Mouse (Mus musculus): ENCODE measurements around the gene Ndufs8. TPM values are rescaled to one million over a fixed set of nuclear protein-coding genes. Genes with fewer than 3 reads are reported as not detected.

Gene Ndufs8
- polyA plus RNA-seq, 1 experiment = 58.3 TPM

DNA sequence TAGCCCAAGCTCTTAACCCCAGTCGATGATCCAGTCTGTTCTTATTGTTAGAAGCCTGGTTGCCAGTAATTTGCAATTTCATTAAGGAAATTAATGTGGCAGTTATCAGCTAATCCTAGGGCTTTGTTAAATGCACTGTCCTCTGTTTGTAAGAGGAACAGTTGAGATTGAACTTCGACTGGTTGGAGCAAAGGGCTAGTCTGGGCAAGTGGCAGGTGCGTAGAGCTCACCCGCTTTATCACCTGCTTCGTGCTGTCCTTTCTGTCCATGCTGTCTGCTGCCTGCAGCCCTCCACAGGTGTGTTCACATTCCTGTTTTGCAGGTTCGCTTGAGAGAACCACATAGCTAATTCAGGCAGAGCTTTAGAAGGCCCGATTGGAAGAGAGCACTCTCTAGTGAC lies 37.5 kb downstream of the Ndufs8 start:
- TF ChIP-seq POLR2A (IDR thresholded peaks at IDR 0.05; ENCODE audit: borderline replicate concordance, control insufficient read depth, low read depth, low read length) (no peak), CTCF (IDR thresholded peaks at IDR 0.05; ENCODE audit: control insufficient read depth, insufficient read depth, low read length) (no peak)
- no peak overlapping the region for H3K4me3 ChIP-seq (replicated peaks; ENCODE audit: control insufficient read depth, low read depth, low read length)
- H3K27ac ChIP-seq (ENCODE audit: control insufficient read depth, insufficient read depth, low read depth, low read length, poor library complexity) = no peak overlapping the region
- WGBS = 83% methylated on average over 7 of the region's 7 CpGs
- no peaks in the 10 kb centered on the region; the same call in 1 of the 2 replicates for H3K4me1 ChIP-seq (ENCODE audit: control insufficient read depth, insufficient read depth, low read length)

GRCm38 (mm10) chr19:3872373-3872772 lies 40.2 kb downstream of the Ndufs8 start:
- Histone ChIP-seq H3K4me3 (replicated peaks; ENCODE audit: control insufficient read depth, low read depth, low read length) (no peak overlapping the region), H3K27ac (ENCODE audit: control insufficient read depth, insufficient read depth, low read depth, low read length, poor library complexity) (no peak overlapping the region), H3K4me1 (ENCODE audit: control insufficient read depth, insufficient read depth, low read length) (no peaks in the 10 kb centered on the region; the same call in 1 of the 2 replicates)
- TF ChIP-seq POLR2A (IDR thresholded peaks at IDR 0.05; ENCODE audit: borderline replicate concordance, control insufficient read depth, low read depth, low read length) (no peak), CTCF (IDR thresholded peaks at IDR 0.05; ENCODE audit: control insufficient read depth, insufficient read depth, low read length) (no peak)
- WGBS = 78% methylated on average over 4 of the region's 4 CpGs

- no peaks in the 10 kb centered on the region; the same call in 1 of the 2 replicates for H3K4me1 ChIP-seq (ENCODE audit: control insufficient read depth, insufficient read depth, low read length)
- TF ChIP-seq POLR2A (IDR thresholded peaks at IDR 0.05; ENCODE audit: borderline replicate concordance, control insufficient read depth, low read depth, low read length) (no peak), CTCF (IDR thresholded peaks at IDR 0.05; ENCODE audit: control insufficient read depth, insufficient read depth, low read length) (no peak)
- no peak overlapping the region for H3K27ac ChIP-seq (ENCODE audit: control insufficient read depth, insufficient read depth, low read depth, low read length, poor library complexity)
- no peak overlapping the region for H3K4me3 ChIP-seq (replicated peaks; ENCODE audit: control insufficient read depth, low read depth, low read length)
Measured at GRCm38 (mm10) chr19:3871468-3871867, 41.1 kb downstream of the Ndufs8 start.

DNA sequence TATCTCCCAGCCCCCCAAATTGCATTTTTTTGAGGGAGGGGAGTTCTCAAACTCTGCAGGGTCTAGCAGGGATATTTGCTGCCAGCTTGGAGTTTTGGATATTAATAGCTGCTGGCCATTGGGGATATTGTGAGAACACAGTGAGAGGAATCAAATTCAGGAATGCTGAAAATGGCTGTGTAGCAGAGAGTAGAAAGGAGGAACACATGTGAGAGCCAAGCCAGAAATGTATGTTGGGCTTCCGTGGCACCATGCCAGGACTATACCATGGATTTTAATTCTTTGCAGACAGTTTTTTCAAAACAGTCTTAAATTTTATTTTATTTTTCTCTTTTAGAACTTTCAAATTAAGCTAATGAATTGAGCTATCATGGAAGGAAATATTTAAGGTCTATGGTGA lies 44.3 kb downstream of the Ndufs8 start:
- TF ChIP-seq CTCF (IDR thresholded peaks at IDR 0.05; ENCODE audit: control insufficient read depth, insufficient read depth, low read length) (no peak), POLR2A (IDR thresholded peaks at IDR 0.05; ENCODE audit: borderline replicate concordance, control insufficient read depth, low read depth, low read length) (no peak)
- Histone ChIP-seq H3K4me3 (replicated peaks; ENCODE audit: control insufficient read depth, low read depth, low read length) (no peak overlapping the region), H3K27ac (ENCODE audit: control insufficient read depth, insufficient read depth, low read depth, low read length, poor library complexity) (no peak overlapping the region), H3K4me1 (ENCODE audit: control insufficient read depth, insufficient read depth, low read length) (no peaks in the 10 kb centered on the region; the same call in 1 of the 2 replicates)
- 86% methylated on average over 1 of the region's 1 CpGs for WGBS

DNA sequence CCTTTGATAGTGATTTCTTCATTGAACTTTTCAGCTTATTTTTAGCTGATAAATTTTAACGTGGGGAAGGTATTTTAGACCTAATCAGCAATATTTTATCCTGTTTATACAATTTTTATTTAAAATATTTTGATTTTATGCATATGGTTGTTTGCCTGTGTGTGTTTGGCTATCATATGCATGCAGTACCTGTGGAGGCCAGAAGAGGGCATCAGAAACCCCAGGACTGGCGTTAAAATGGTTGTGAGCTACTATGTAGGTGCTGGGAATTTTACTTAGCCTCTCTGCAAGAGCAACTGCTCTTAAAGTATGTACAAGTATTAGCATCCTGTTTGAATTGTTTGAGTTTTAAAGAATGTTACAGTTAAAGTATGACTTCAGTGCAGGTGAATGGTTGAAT lies 47.6 kb downstream of the Ndufs8 start:
- Histone ChIP-seq H3K4me3 (replicated peaks; ENCODE audit: control insufficient read depth, low read depth, low read length) (no peak overlapping the region), H3K4me1 (ENCODE audit: control insufficient read depth, insufficient read depth, low read length) (no peaks in the 10 kb centered on the region; the same call in 1 of the 2 replicates), H3K27ac (ENCODE audit: control insufficient read depth, insufficient read depth, low read depth, low read length, poor library complexity) (no peak overlapping the region)
- TF ChIP-seq POLR2A (IDR thresholded peaks at IDR 0.05; ENCODE audit: borderline replicate concordance, control insufficient read depth, low read depth, low read length) (no peak), CTCF (IDR thresholded peaks at IDR 0.05; ENCODE audit: control insufficient read depth, insufficient read depth, low read length) (no peak)
- 76% methylated on average over 2 of the region's 2 CpGs for WGBS

- TF ChIP-seq POLR2A (IDR thresholded peaks at IDR 0.05; ENCODE audit: borderline replicate concordance, control insufficient read depth, low read depth, low read length) (no peak), CTCF (IDR thresholded peaks at IDR 0.05; ENCODE audit: control insufficient read depth, insufficient read depth, low read length) (no peak)
- Histone ChIP-seq H3K27ac (ENCODE audit: control insufficient read depth, insufficient read depth, low read depth, low read length, poor library complexity) (no peak overlapping the region), H3K4me3 (replicated peaks; ENCODE audit: control insufficient read depth, low read depth, low read length) (no peak overlapping the region), H3K4me1 (ENCODE audit: control insufficient read depth, insufficient read depth, low read length) (no peaks in the 10 kb centered on the region)
- WGBS = 74% methylated on average over 2 of the region's 2 CpGs
Measured at GRCm38 (mm10) chr19:3862713-3863112, 49.9 kb downstream of the Ndufs8 start.

Other genes starting within 250 kb of the Ndufs8 start
- gene Lrp5, start 226.2 kb downstream of the Ndufs8 start, polyA plus RNA-seq (2011; ENCODE audit: insufficient read depth, insufficient read length, low replicate concordance, missing spikeins) = 4.5 and 5.8 TPM in 2 replicates
- 1.8 and 6.0 TPM in 2 replicates for gene 1810055G02Rik, start 204.5 kb downstream of the Ndufs8 start, polyA plus RNA-seq (2011; ENCODE audit: insufficient read depth, insufficient read length, low replicate concordance, missing spikeins)
- gene Kmt5b, start 145.4 kb downstream of the Ndufs8 start, polyA plus RNA-seq (2011; ENCODE audit: insufficient read depth, insufficient read length, low replicate concordance, missing spikeins) = 24.3 and 43.2 TPM in 2 replicates
- gene Chka, start 61.0 kb downstream of the Ndufs8 start, polyA plus RNA-seq (2011; ENCODE audit: insufficient read depth, insufficient read length, low replicate concordance, missing spikeins) = 9.2 and 17.3 TPM in 2 replicates
- 116 and 292 TPM in 2 replicates for gene Tcirg1, start 5.6 kb downstream of the Ndufs8 start, polyA plus RNA-seq (2011; ENCODE audit: insufficient read depth, insufficient read length, low replicate concordance, missing spikeins)
- gene Aldh3b1, start 17.0 kb upstream of the Ndufs8 start, polyA plus RNA-seq (2011; ENCODE audit: insufficient read depth, insufficient read length, low replicate concordance, missing spikeins) = 12.7 and 47.1 TPM in 2 replicates
- 80.1 and 177 TPM in 2 replicates for gene Unc93b1, start 22.4 kb upstream of the Ndufs8 start, polyA plus RNA-seq (2011; ENCODE audit: insufficient read depth, insufficient read length, low replicate concordance, missing spikeins)
- gene Aldh3b3, start 45.9 kb upstream of the Ndufs8 start, polyA plus RNA-seq (2011; ENCODE audit: insufficient read depth, insufficient read length, low replicate concordance, missing spikeins) = 1.6 and 4.4 TPM in 2 replicates
- gene Aldh3b2, start 59.6 kb upstream of the Ndufs8 start, polyA plus RNA-seq (2011; ENCODE audit: insufficient read depth, insufficient read length, low replicate concordance, missing spikeins) = 2.4 and 4.2 TPM in 2 replicates
- gene Acy3, start 73.8 kb upstream of the Ndufs8 start, polyA plus RNA-seq (2011; ENCODE audit: insufficient read depth, insufficient read length, low replicate concordance, missing spikeins) = 5.1 and 10.7 TPM in 2 replicates
- gene Tbx10, start 80.0 kb upstream of the Ndufs8 start, polyA plus RNA-seq (2011; ENCODE audit: insufficient read depth, insufficient read length, low replicate concordance, missing spikeins) = not detected in 2 replicates
- gene Nudt8, start 87.8 kb upstream of the Ndufs8 start, polyA plus RNA-seq (2011; ENCODE audit: insufficient read depth, insufficient read length, low replicate concordance, missing spikeins) = 9.7 and 18.1 TPM in 2 replicates
- gene Gm49405, start 87.9 kb upstream of the Ndufs8 start, polyA plus RNA-seq (2011; ENCODE audit: insufficient read depth, insufficient read length, low replicate concordance, missing spikeins) = 1.7 and 2.0 TPM in 2 replicates
- 5.2 and 7.8 TPM in 2 replicates for gene Doc2g, start 90.5 kb upstream of the Ndufs8 start, polyA plus RNA-seq (2011; ENCODE audit: insufficient read depth, insufficient read length, low replicate concordance, missing spikeins)
- 61.7 and 118 TPM in 2 replicates for gene Ndufv1, start 100.0 kb upstream of the Ndufs8 start, polyA plus RNA-seq (2011; ENCODE audit: insufficient read depth, insufficient read length, low replicate concordance, missing spikeins)
- gene Gstp1, start 125.2 kb upstream of the Ndufs8 start, polyA plus RNA-seq (2011; ENCODE audit: insufficient read depth, insufficient read length, low replicate concordance, missing spikeins) = 125 and 187 TPM in 2 replicates
- 21.6 TPM in 1 of 2 replicates, not detected in the other for gene Gstp2, start 133.2 kb upstream of the Ndufs8 start, polyA plus RNA-seq (2011; ENCODE audit: insufficient read depth, insufficient read length, low replicate concordance, missing spikeins)
- 13.5 and 18.0 TPM in 2 replicates for gene Gstp3, start 146.8 kb upstream of the Ndufs8 start, polyA plus RNA-seq (2011; ENCODE audit: insufficient read depth, insufficient read length, low replicate concordance, missing spikeins)
- gene Cabp2, start 168.8 kb upstream of the Ndufs8 start, polyA plus RNA-seq (2011; ENCODE audit: insufficient read depth, insufficient read length, low replicate concordance, missing spikeins) = not detected in 2 replicates
- gene Cdk2ap2, start 184.4 kb upstream of the Ndufs8 start, polyA plus RNA-seq (2011; ENCODE audit: insufficient read depth, insufficient read length, low replicate concordance, missing spikeins) = 93.3 and 143 TPM in 2 replicates
- gene Pitpnm1, start 187.2 kb upstream of the Ndufs8 start, polyA plus RNA-seq (2011; ENCODE audit: insufficient read depth, insufficient read length, low replicate concordance, missing spikeins) = 72.3 and 159 TPM in 2 replicates
- gene Aip, start 213.1 kb upstream of the Ndufs8 start, polyA plus RNA-seq (2011; ENCODE audit: insufficient read depth, insufficient read length, low replicate concordance, missing spikeins) = 22.0 and 53.5 TPM in 2 replicates
- gene Gpr152, start 227.0 kb upstream of the Ndufs8 start, polyA plus RNA-seq (2011; ENCODE audit: insufficient read depth, insufficient read length, low replicate concordance, missing spikeins) = not detected in 2 replicates
- 0.29 and 0.60 TPM in 2 replicates for gene Cabp4, start 231.3 kb upstream of the Ndufs8 start, polyA plus RNA-seq (2011; ENCODE audit: insufficient read depth, insufficient read length, low replicate concordance, missing spikeins)
- gene Coro1b, start 235.8 kb upstream of the Ndufs8 start, polyA plus RNA-seq (2011; ENCODE audit: insufficient read depth, insufficient read length, low replicate concordance, missing spikeins) = 75.8 and 114 TPM in 2 replicates
- 27.6 and 60.8 TPM in 2 replicates for gene Ptprcap, start 240.8 kb upstream of the Ndufs8 start, polyA plus RNA-seq (2011; ENCODE audit: insufficient read depth, insufficient read length, low replicate concordance, missing spikeins)